Mouse (Mus musculus) heart, adult 9 months (tissue): ENCODE results near the gene Tomm40l.
"Not testable (repeated sequence)": the region's sequence is repeated elsewhere in the genome, so short reads cannot be mapped to it uniquely, and the experiment has no call there.

Experiments
- DNase-seq, 2 experiments: peaks; one replicate each; pipeline ENCODE4 v3.0.0; 2022; ENCODE audit warnings: low spot score in 2 of 2

Tomm40l gene

DNA sequence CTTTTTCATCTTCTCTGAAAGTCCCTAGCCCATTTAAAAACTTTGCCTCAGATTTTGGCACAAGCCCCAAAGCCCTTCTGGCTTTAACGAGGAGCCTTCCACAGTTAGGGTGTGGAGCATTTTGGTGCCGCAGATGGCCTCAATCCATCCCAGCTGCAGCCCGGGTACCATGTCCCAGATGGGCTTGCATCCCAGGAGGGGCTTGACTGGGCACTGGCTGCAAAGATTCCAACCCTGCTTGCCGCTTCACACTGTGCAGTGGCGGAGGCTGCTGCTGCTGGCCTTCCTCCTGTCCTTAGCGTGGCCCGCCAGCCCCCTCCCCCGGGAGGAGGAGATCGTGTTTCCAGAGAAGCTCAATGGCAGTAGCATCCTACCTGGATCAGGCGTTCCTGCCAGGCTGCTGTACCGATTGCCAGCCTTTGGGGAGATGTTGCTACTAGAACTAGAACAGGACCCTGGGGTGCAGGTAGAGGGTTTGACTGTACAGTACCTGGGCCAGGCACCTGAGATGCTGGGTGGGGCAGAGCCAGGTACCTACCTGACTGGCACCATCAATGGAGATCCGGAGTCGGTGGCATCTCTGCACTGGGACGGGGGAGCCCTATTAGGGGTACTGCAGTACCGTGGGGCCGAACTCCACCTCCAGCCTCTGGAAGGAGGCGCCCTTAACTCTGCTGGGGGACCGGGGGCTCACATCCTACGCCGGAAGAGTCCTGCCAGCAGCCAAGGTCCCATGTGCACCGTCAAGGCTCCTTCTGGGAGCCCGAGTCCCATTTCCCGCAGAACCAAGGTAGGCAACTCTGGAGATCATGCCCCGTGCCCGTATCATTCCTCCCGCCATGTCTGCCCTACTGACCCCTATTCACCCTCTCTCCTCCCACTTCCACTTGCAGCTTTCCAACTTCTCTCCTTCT lies 28.6 kb upstream of the Tomm40l start, which contains the start of gene Ndufs2:
Gene Ndufs2, minus strand, starts transcription at position 709 of the 914 bp plus-strand sequence.
- no peak for DNase-seq

DNA sequence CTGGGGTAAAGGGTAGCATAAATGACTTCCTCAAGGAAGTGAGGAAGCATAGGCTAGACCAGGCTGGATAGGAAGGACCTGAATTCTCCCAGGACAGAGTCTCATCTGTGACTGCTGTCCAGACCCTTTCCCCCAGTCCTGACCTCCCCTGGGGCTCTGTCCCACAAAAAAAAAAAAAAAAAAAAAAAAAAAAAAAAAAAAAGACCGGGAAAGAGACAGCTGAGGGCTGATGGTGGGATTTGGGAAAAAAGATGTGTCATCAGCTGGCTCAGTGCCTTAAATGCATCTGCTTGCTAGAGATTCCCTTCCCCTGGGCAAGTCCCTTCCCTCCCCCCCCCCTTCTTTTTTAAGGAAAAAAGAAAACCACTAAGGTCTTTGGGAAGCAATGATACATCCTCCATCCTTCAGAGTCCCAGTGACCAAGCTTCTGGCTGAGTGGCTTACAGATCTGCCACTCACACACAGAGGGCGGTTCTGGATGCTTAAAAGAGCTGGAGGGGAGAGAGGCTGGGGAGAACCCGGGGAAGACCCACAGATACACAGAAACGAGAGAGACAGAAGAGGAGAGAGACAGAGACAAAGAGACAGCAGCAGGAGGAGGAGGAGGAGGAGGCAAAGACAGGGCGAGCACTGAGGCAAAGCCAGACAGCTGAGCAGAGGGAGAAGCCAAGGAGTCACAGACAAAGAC lies 27.7 kb upstream of the Tomm40l start, which contains the start of gene Adamts4:
Gene Adamts4, plus strand, starts transcription at position 509 of the 688 bp plus-strand sequence.
- DNase-seq, result peak in 1 of 2 experiments; percentile 68

DNA sequence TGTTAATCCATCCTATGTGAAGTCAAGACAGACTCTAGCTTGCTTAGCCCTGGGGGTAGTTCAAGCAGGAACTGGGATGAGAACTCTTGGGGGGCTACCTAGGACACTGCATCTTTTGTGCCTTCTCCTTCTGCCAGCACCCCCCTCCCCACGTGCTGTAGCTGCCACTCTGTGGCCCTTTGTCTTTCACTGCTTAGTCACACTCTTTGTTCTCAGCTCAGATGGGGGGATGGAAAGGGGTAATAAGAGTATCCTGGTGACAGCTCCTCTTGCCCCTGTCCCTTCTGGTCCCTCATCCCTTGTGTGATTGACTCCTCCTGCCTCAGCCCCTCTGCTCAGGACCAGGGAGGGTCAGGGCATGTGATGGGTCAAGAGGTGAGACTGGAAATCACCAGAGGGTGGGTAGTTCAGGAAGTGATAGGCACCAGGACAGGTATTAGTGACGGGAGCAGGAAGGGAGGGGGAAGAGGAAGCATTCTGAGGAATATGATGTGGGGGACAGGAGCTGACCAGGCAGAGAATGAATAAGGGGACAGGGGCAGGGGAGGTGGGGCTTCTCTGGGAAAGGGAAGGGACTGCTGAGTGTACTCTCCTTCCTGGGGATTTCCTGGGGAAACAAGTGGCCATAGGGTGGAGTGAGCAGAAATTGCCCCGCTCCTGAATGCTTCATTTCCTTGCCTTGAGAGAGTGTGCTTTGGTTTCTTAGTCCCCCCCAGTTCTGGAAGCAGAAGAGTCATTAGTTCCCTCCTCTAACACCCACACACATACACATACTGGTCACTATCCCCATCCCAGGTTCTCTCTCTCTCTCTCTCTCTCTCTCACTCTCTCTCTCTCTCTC lies 26.3 kb upstream of the Tomm40l start:
- DNase-seq, result no peak

DNA sequence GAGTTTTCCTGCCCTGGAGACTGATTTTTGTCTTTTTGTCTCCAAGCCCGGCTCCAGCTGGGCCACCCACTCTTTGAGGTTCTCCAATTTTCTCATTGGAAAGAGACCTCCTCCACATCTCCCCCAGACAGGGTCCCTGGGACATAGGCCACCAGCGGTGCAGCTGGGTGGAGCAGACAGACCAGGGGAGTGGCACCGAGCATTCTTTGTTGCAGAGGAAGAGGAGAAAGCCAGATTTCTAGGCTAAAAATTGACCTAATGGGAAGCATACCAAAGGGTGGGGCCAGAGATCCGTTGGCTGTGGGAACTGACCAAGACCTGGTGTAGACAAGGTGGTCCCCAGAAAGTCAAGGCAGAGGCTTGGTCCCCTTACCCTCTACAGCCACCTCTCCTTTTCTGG lies 25.6 kb upstream of the Tomm40l start:
- peak in 1 of 2 experiments; percentile 55 for DNase-seq

DNA sequence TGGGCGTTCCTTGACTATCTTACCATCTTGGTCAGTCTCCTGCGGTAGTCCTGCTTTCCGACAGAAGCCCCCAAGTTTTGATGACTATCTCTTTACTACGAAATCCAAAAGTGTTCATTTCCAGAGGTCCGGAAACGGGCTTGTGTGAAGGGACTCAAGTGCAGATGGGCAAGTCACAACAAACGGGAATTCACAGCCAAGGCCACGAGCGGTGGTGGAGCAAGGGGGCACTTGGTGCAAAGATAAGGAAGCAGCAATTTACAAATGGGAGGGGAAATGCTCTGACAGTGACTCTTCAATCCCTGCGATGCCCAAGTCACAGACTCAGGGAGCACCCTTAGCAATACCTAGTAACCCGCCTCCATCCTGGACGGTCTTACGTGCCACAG lies 25.1 kb upstream of the Tomm40l start:
- DNase-seq, result no peak

DNA sequence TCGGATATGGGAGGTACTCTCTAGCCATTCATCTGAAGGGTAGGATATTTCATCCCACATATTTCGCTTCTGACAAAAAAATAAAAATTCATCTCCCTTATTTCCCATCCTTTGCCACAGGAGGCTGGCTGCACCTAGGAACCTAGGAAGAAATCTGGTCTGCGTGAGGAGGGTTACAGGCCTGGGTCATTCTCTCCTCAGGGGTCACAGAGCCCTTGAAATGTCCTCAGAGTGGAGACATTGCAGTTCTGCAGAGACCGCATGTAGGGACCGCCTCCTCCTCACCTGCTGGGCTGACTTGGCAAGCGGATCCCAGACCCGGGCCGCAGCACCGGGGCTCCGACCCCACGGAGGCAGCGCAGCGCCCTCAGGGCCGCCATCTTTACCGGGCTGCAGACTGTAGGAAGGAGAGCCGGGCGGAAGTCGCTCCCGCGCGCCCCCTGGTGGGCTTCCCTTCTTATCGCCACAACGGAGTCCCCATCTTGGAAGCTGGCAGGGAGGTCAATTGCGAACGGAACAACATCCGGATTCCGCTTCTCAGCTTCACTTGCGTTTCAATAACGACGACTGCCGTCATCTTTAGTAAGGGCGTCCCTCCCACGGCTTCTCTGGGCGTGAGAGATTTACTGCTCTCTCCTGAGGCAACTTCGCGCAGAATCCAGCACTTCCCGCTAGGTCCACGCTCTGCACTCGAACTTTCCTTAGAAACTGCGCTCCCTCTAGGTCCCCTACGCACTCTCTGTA lies 24.6 kb upstream of the Tomm40l start:
- peak; percentile 95 to 98 for DNase-seq

DNA sequence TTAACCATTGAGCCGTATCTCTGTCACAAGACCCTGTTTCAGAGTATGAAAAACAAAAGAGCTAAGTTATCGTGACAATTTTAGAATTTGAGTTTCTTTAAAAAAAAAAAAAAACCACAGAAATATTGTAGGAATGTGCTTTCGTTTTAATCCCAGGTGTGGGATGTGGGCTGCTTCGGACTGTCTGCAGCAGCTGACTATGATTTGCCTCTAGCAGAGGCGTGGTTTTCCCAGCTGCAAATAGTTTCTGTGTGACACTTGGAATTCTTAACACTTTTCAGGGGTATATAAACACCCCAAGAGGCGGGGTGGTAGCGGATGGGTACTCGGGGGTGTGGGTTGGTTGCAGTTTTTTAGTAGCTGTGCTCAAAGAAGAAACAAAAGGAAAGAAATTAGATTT lies 23.0 kb upstream of the Tomm40l start:
- DNase-seq, result no peak

DNA sequence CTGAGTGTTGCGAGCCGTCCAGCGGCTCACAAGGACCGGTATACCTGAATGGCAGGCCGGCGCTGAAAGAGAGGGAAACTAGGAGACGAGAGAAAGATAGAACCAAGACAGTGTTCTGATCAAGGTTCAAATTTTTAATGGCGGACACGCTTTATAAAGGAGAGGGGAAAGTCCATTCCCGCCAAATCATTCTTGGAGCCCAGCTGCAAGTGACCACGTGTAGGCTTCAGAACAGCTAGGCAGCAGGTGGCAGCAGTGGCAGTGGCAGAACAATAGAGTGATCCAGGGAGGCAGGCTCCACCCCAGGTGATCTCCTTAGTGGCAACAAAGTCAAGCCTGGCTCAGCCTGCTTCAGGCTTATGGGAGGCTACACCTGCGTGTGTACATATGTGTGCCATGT lies 19.6 kb upstream of the Tomm40l start:
- not testable (repeated sequence) for DNase-seq

DNA sequence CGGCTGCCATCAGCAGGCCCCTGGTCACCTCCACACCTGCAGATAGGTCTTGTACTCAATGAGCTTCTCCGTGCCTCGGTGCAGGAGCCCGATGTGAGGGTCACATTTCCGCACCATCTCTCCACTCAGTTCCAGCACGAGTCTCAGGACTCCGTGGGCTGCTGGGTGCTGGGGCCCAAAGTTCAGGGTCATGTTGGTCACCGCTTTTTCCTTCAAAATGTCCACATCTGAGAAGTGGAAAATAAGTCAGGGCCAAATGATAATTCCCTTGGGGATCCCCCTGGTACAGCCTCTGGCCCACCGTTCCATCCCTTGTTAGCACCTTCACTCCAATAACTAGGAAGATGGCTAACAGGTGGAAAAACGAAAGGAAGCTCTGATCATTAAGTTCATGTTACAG lies 18.6 kb upstream of the Tomm40l start:
- DNase-seq, result no peak

DNA sequence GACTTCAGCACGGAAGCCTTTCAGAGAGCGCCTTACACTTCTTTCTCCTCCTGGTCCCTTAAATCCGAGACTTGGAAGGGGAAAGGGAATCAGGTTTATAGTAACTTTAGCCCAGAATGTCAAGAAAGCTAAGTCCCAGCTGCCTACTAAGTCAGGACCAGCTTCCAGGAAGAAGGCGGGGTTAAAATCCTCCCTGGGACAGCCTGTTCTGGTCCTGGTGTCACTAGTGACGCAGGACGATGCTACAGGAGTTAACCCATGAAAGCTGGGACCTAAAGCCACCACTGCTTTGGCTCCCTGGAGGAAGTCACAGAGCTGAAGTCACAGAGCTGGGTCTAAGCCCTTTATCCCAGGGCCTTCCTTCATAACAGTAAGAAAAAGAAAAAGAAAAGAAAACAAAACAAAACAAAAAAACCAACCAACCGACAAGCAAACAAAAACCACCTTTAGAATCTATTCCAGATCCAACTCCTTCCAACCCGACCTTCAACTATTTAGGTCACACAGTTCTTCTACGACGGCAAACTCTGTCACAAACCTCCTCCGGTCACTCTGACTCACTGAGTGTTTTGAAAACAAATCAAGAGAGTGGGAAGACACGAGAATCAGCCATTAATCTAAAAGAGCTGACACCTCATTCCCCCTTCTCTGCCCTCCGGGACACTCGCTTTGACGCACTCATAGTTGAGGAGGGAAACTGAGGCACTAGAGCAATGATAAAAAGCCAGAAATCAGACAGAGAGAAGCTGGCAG lies 17.9 kb upstream of the Tomm40l start:
- peak; percentile 67 to 71 for DNase-seq

DNA sequence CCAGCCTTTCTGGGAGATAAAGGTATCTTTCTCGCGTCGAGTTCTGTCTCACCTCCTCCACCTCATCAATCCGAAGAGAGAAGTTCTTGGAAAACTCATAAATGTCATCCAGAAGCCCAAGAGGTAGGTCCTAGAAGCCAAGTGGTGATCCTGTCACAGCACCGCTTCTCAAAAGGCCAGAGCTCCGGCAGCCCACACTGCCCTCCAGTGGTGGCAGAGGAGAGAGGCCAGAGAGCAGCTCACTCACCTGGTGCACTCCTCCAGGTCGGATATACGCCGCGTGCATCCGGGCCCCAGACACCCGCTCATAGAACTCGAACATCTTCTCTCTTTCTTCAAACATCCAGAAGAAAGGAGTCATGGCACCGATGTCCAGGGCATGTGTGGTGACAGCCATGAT lies 16.1 kb upstream of the Tomm40l start:
- no peak for DNase-seq

DNA sequence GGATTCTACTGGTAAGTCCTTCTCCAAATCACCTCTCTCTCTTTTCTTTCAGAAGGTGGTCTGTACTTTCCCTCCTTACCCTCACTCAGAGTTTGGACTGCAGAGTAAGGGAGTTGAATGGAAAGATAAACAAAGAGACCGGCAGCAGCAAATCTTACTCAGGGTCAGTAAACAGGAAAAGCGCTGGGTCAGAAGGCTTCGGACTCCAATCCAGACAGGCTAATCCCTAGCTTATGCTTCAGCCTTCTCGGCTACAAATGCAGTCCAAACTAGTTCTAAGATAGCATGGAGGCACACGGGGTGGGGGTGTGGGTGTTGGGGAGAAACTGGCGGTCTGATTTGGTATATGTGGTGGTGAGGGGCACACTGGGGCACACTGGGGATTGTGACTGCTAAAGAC lies 15.1 kb upstream of the Tomm40l start:
- no peak for DNase-seq

DNA sequence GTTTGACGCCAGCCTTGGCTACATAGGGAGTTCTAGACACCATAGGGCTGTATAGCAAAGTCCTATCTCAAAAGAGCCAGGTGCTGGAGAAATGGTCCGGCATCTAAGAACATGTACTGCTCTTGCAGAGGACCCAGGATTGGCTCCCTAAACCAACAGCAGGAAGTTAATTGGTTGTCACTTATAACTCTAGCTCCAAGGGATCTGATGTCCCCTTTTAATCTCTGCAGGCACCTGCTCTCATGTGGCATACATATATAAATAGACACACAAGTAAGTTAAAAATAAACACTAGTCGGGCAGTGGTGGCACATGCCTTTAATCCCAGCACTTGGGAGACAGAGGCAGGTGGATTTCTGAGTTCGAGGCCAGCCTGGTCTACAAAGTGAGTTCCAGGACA lies 13.5 kb upstream of the Tomm40l start:
- no peak for DNase-seq

DNA sequence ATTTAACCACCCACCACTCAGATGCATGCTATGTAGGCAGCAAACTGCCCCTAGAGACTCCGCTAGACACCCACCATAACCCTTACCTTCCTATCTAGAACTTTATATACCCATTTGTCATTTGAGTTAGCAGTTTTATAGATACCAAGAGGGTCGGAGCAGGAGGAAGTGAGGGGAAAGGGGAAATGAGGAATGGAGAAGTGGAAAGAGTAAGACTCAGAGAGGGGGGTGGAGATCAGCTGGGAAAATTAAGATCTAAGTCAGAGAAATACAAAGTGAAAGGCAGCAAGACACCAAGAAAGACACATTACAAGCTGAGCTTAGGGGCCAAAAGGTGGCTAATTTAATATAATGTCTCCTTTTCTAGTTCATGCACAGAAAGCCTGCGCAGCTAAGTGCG lies 12.2 kb upstream of the Tomm40l start:
- DNase-seq, result no peak

DNA sequence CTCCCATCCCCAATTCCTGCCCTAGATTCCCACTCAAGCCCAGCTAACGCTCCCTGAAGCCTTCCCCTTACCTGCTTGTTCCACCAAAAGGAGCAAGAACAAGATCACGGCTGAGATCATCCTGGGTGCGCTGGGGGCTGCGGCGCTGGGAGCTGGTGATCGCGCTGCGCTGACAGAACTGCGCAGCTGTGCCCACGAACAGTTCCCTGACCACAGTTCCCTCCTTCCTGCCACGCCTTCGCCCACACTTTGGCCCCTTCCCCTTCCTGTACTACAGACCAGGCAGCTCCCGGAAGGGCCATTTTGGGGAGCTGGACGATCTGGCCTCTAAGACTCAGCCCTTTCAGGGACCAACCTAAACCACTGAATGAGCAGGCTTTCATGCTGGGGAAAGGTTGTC lies 11.8 kb upstream of the Tomm40l start, which contains the start of gene Fcer1g:
Gene Fcer1g, minus strand, starts transcription at position 240 of the 400 bp plus-strand sequence.
- DNase-seq, result no peak

DNA sequence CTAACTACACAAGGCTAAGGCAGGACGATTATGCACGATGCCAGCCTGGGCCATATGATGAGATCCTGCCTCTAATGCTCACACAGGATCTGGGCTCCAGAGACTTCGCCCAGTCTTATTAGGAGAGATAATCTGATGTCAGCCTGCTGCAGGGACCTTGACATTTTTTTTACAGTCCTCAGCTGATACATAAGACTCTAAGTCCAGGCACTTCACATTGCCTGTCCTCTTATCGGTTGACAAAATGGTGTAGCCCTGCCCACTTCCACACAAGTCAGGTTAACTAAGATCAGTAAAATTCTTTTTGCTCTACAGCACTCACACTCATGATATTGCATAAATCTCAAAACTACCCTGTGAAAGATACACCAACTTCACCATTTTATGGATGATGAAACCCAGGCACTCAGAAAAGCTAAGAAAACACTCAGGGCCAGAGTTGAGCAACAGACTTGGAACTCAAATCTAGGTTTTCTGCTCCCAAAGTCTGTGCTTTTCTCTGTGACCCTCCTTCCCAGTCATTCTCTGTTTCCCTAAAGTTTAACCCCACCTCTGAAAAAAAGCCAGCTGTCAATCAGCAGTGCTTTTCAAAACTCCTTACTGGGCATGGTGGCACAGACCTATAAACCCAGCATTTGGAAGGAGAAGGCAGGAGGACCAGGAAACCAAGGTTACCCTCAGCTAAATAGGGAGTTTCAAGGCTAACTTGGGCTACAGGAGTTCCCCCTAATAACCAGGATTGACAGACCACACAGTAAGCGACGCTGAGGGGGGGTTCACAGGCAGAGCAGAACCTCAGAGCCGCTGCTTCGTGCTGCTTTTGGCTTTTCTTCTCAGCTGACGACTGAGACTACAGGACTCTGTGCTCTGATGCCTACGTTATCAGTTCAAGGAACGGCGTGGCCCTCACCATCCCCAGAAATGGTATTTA lies 10.8 kb upstream of the Tomm40l start:
- DNase-seq, result no peak

DNA sequence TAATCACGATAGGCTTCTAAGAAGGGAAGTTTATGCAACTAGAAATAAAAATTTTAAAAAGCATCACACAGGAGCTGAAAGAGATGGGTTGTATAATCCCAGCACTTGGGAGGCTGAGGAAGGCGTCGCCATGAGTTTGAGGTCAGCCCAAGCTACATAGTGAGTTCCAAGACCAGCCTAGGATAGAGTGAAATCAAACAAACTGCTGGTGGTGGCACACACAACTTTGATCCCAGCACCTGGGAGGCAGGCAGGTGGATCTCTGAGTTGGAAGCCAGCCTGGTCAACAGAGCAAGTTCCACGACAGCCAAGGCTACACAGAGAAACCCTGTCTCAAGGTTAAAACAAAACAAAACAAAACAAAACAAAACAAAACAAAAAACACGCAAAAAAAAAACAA lies 10.0 kb upstream of the Tomm40l start:
- DNase-seq, result no peak

DNA sequence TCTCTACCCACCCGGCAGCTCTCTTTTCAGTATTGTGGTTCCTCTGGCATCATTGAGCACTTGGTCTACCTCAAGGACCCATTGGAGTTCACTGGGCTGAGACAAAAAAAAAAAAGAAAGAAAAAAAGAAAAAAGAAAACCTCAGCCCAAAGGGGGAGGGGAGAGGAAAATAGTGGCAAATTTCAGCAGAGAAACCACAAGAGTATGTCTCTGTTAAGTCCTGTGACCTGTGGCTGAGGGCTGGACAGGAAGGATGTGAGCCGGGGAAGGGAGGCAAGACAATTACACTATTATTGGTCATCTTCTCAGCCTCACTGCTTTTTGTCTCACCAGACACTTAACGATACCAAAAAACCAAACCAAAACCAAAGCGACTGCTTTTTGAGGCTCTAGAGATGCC lies 9.5 kb upstream of the Tomm40l start:
- no peak for DNase-seq

DNA sequence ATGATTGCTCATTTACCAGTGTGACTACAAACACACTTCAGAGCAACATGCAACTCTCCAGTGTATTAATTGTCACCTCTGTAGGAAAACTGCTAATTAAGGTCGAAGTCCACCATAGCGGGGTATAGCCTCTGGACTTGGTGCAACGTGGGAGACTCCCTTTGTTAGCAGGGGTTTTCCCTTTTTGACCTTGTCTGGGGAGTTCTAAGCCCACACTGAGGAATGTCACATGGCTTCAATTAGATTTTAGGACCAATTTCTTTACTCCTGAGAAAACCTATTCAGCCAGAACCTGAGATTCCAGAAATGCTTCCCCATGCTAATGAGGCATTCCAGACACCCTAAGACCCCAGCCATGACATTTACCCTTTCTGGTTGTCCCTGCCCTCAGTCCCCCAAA lies 7.9 kb upstream of the Tomm40l start:
- DNase-seq, result no peak
